Mouse (Mus musculus) CH12.LX (cell line): ENCODE results near the gene Med12. TPM values are rescaled to one million over a fixed set of nuclear protein-coding genes. Genes with fewer than 3 reads are reported as not detected.

Experiments
- DNase-seq: peaks from one replicate; pipeline ENCODE4 v3.0.0-alpha.2; 2013; ENCODE audit errors: extremely low read depth
- H3K27ac ChIP-seq: 2 replicates; pipeline ENCODE4 v1.5.1; 2012; ENCODE audit warnings: low read depth, mild to moderate bottlenecking, control low read depth, moderate library complexity; ENCODE audit not compliant: insufficient read depth
- H3K27me3 ChIP-seq: replicated peaks from 2 replicates; pipeline ENCODE3; 2012; ENCODE audit warnings: inconsistent platforms
- H3K36me3 ChIP-seq, 2 experiments: replicated peaks in 1 of 2; 2 replicates each; pipeline versions ENCODE3 to v1.6.1; 2012; ENCODE audit warnings: inconsistent platforms in 1 of 2, low read length in 1 of 2, mild to moderate bottlenecking in 1 of 2, mixed read lengths in 1 of 2, moderate library complexity in 1 of 2; ENCODE audit not compliant: control insufficient read depth in 1 of 2, insufficient read depth in 1 of 2
- H3K4me1 ChIP-seq, 2 experiments: 2 replicates each; pipeline ENCODE4 v1.6.1; 2012; ENCODE audit warnings: inconsistent platforms in 1 of 2, moderate library complexity in 1 of 2; ENCODE audit not compliant: insufficient read depth in 2 of 2, control insufficient read depth in 1 of 2
- H3K4me2 ChIP-seq: 2 replicates; pipeline ENCODE4 v1.6.1; 2012; ENCODE audit warnings: low read depth, mild to moderate bottlenecking, control low read depth; ENCODE audit not compliant: poor library complexity, insufficient read depth, severe bottlenecking
- H3K4me3 ChIP-seq, 3 experiments: fragments of 150-350 bp in 1 of 3; sonication (generic) in 1 of 3; replicated peaks in 1 of 3; 2 replicates each; pipeline versions ENCODE3 to v1.5.1; 2011 to 2012; ENCODE audit warnings: low read depth in 2 of 3, low read length in 2 of 3, mild to moderate bottlenecking in 2 of 3, moderate library complexity in 2 of 3, control low read depth in 1 of 3, improper control_type of control experiment in 1 of 3, inconsistent platforms in 1 of 3, mixed read lengths in 1 of 3; ENCODE audit not compliant: poor library complexity in 1 of 3
- H3K79me2 ChIP-seq: replicated peaks from 2 replicates; pipeline ENCODE4 v1.6.1; 2012; ENCODE audit warnings: mild to moderate bottlenecking, moderate library complexity; ENCODE audit not compliant: control insufficient read depth, poor library complexity, insufficient read depth, severe bottlenecking; ENCODE audit errors: extremely low read depth
- H3K9ac ChIP-seq: 2 replicates; pipeline ENCODE4 v1.6.1; 2012; ENCODE audit warnings: low read depth, mild to moderate bottlenecking, control low read depth, moderate library complexity; ENCODE audit not compliant: insufficient read depth
- H3K9me3 ChIP-seq: replicated peaks from 2 replicates; pipeline ENCODE3; 2012; ENCODE audit warnings: low read length, inconsistent platforms, mixed read lengths
- BHLHE40 ChIP-seq: IDR thresholded peaks from 2 replicates; pipeline ENCODE4 v1.6.1; 2011; ENCODE audit warnings: mild to moderate bottlenecking, low read depth, low read length, improper control_type of control experiment
- CHD2 ChIP-seq: IDR thresholded peaks from 2 replicates; pipeline ENCODE4 v1.6.1; 2011; ENCODE audit warnings: low read length, improper control_type of control experiment
- CTCF ChIP-seq, 2 experiments: IDR thresholded peaks in 1 of 2; conservative IDR thresholded peaks in 1 of 2; 2 replicates each; pipeline ENCODE4 v1.5.1; 2011 to 2012; ENCODE audit warnings: low read depth in 2 of 2, low read length in 2 of 2, improper control_type of control experiment in 1 of 2, inconsistent platforms in 1 of 2, mild to moderate bottlenecking in 1 of 2, moderate library complexity in 1 of 2
- ELF1 ChIP-seq: IDR thresholded peaks from 2 replicates; pipeline ENCODE4 v1.6.1; 2014; ENCODE audit warnings: low read depth, mild to moderate bottlenecking, inconsistent platforms, low read length, improper control_type of control experiment
- EP300 ChIP-seq: IDR thresholded peaks from 2 replicates; pipeline ENCODE4 v1.6.1; 2011; ENCODE audit warnings: low read length, improper control_type of control experiment
- ETS1 ChIP-seq: conservative IDR thresholded peaks from 2 replicates; pipeline ENCODE4 v1.6.1; 2012; ENCODE audit warnings: low read depth, mild to moderate bottlenecking, inconsistent platforms, low read length, improper control_type of control experiment, moderate library complexity
- GABPA ChIP-seq: IDR thresholded peaks from 2 replicates; pipeline ENCODE4 v1.6.1; 2012; ENCODE audit warnings: low read depth, low read length, improper control_type of control experiment, inconsistent platforms; ENCODE audit not compliant: insufficient replicate concordance
- HCFC1 ChIP-seq: IDR thresholded peaks from 2 replicates; pipeline ENCODE4 v1.6.1; 2012; ENCODE audit warnings: low read depth, mild to moderate bottlenecking, inconsistent platforms, low read length, improper control_type of control experiment
- IRF4 ChIP-seq: IDR thresholded peaks from 2 replicates; pipeline ENCODE4 v1.6.1; 2014; ENCODE audit warnings: low read depth, mild to moderate bottlenecking, inconsistent platforms, low read length, improper control_type of control experiment
- JUN ChIP-seq: IDR thresholded peaks from 2 replicates; pipeline ENCODE4 v1.6.1; 2011; ENCODE audit warnings: low read depth, mild to moderate bottlenecking, low read length, improper control_type of control experiment, moderate library complexity; ENCODE audit not compliant: insufficient read depth
- KAT2A ChIP-seq: IDR thresholded peaks from 2 replicates; pipeline ENCODE4 v1.6.1; 2012; ENCODE audit warnings: low read length, improper control_type of control experiment, inconsistent platforms; ENCODE audit not compliant: insufficient replicate concordance
- MAFK ChIP-seq: IDR thresholded peaks from 2 replicates; pipeline ENCODE4 v1.6.1; 2011; ENCODE audit warnings: low read length, improper control_type of control experiment; ENCODE audit not compliant: insufficient replicate concordance
- MAX ChIP-seq: IDR thresholded peaks from 2 replicates; pipeline ENCODE4 v1.6.1; 2011; ENCODE audit warnings: low read length, improper control_type of control experiment
- MEF2A ChIP-seq: IDR thresholded peaks from 2 replicates; pipeline ENCODE4 v1.6.1; 2014; ENCODE audit warnings: low read depth, mild to moderate bottlenecking, inconsistent platforms, low read length, improper control_type of control experiment, borderline replicate concordance
- MXI1 ChIP-seq: IDR thresholded peaks from 2 replicates; pipeline ENCODE4 v1.6.1; 2011; ENCODE audit warnings: mild to moderate bottlenecking, low read depth, low read length, improper control_type of control experiment
- MYC ChIP-seq: IDR thresholded peaks from 2 replicates; pipeline ENCODE4 v1.6.1; 2011; ENCODE audit warnings: low read depth, mild to moderate bottlenecking, improper control_type of control experiment, low read length
- NRF1 ChIP-seq: IDR thresholded peaks from 2 replicates; pipeline ENCODE4 v1.6.1; 2014; ENCODE audit warnings: low read depth, mild to moderate bottlenecking, inconsistent platforms, low read length, improper control_type of control experiment, moderate library complexity
- PAX5 ChIP-seq: IDR thresholded peaks from 2 replicates; pipeline ENCODE4 v1.6.1; 2012; ENCODE audit warnings: low read length, inconsistent platforms, mixed read lengths
- POLR2A ChIP-seq: IDR thresholded peaks from 2 replicates; pipeline ENCODE4 v1.6.1; 2011; ENCODE audit warnings: low read depth, mild to moderate bottlenecking, improper control_type of control experiment, low read length
- RCOR1 ChIP-seq: conservative IDR thresholded peaks from 2 replicates; pipeline ENCODE4 v1.6.1; 2012; ENCODE audit warnings: low read depth, mild to moderate bottlenecking, inconsistent platforms, low read length, improper control_type of control experiment
- SIN3A ChIP-seq: IDR thresholded peaks from 2 replicates; pipeline ENCODE4 v1.6.1; 2012; ENCODE audit warnings: low read length, improper control_type of control experiment, inconsistent platforms
- SMC3 ChIP-seq: IDR thresholded peaks from 2 replicates; pipeline ENCODE4 v1.6.1; 2011; ENCODE audit warnings: low read depth, low read length, improper control_type of control experiment
- TCF12 ChIP-seq: IDR thresholded peaks from 2 replicates; pipeline ENCODE4 v1.6.1; 2014; ENCODE audit warnings: low read depth, mild to moderate bottlenecking, inconsistent platforms, low read length, improper control_type of control experiment
- UBTF ChIP-seq: IDR thresholded peaks from 2 replicates; pipeline ENCODE4 v1.6.1; 2012; ENCODE audit warnings: low read depth, mild to moderate bottlenecking, inconsistent platforms, low read length, improper control_type of control experiment, moderate library complexity
- USF2 ChIP-seq: conservative IDR thresholded peaks from 2 replicates; pipeline ENCODE4 v1.6.1; 2011; ENCODE audit warnings: low read depth, low read length, improper control_type of control experiment
- ZC3H11A ChIP-seq: IDR thresholded peaks from 2 replicates; pipeline ENCODE4 v1.6.1; 2012; ENCODE audit warnings: low read depth, mild to moderate bottlenecking, inconsistent platforms, low read length, improper control_type of control experiment
- ZKSCAN1 ChIP-seq: IDR thresholded peaks from 2 replicates; pipeline ENCODE4 v1.6.1; 2012; ENCODE audit warnings: low read depth, inconsistent platforms, low read length, improper control_type of control experiment, borderline replicate concordance
- ZMIZ1 ChIP-seq: IDR thresholded peaks from 2 replicates; pipeline ENCODE4 v1.6.1; 2012; ENCODE audit warnings: low read depth, mild to moderate bottlenecking, inconsistent platforms, low read length, improper control_type of control experiment
- ZNF384 ChIP-seq: IDR thresholded peaks from 2 replicates; pipeline ENCODE4 v1.6.1; 2012; ENCODE audit warnings: low read depth, low read length, improper control_type of control experiment, inconsistent platforms
- dilution Hi-C: fragments of 300-500 bp; cut with MboI; formaldehyde crosslinking; loops from 2 replicates; pipeline ENCODE4 v1.14.3; 2020; ENCODE audit warnings: low sequenced_read_pairs; ENCODE audit not compliant: extremely low pct_unique_long_range_greater_than_20kb, extremely low pct_ligation_motif_present
- in situ Hi-C: fragments of 300-500 bp; cut with MboI; formaldehyde crosslinking; loops from 3 replicates; pipeline ENCODE4 v1.14.3; 2019; ENCODE audit warnings: low sequenced_read_pairs, low pct_ligation_motif_present, low pct_unique_long_range_greater_than_20kb, mixed read lengths
- polyA plus RNA-seq: library from polyadenylated mRNA; unstranded; fragments of >175 nt; gene quantifications from 2 replicates; pipeline ENCODE4 v1.2.1, GENCODE M21; 2012; ENCODE audit warnings: low read depth; ENCODE audit not compliant: insufficient read length
- total RNA-seq, 2 experiments: library from RNA; depleted of rRNA; stranded (reverse); fragments of 300-350 nt in 1 of 2; fragments of >200 nt in 1 of 2; gene quantifications; 2 replicates each; pipeline ENCODE4 v1.2.3; 2012 to 2014

The Med12 gene
- total and polyA plus RNA-seq, 3 experiments: 15.7 to 66.4 (median 40.3) TPM

DNA sequence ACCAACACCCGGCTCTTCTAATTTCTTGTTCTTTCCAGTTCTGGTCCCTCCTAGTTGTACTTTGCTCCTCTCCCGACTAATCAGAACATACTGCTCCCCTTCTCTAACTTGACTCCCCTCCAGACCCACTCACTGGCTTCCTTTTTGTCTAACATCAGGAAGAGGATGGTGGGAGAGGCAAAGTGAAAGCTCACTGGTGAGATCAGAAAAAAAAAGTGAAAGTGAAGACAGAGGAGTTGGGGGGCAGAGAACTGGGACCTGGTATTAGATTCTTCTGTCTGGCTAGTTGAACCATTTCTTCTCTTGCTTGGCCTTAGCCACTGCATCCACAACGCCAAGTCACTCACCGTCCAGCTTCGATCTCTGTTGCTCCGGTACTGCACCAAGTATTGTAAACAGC is 7.2 kb upstream of the Med12 start:
- H3K79me2 ChIP-seq: peaks cover 30% of the 10 kb centered on the region
- H3K4me3 ChIP-seq: peak overlapping the region; percentile 64 to 88 (median 82)
- peaks cover 34 to 46% of the 10 kb centered on the region in 2 experiments for H3K36me3 ChIP-seq
- peaks cover 2 to 48% of the 10 kb centered on the region in 2 experiments; a peak in 2 of 4 replicates for H3K4me1 ChIP-seq
- TF ChIP-seq NRF1 (no peak), MEF2A (no peak), ZC3H11A (no peak), POLR2A (no peak), SMC3 (no peak), BHLHE40 (no peak), TCF12 (no peak), KAT2A (no peak), UBTF (no peak), CTCF (conservative IDR thresholded peaks at IDR 0.05 in 1 of 2, IDR thresholded peaks at IDR 0.05 in 1 of 2; ENCODE audit: low read depth in 2 of 2, low read length in 2 of 2) (no peak), PAX5 (no peak)
- no peaks in the 10 kb centered on the region for H3K27me3 ChIP-seq
- dilution Hi-C loops: no loop called here
- peak overlapping the region; percentile 97 for H3K9ac ChIP-seq
- no peak for DNase-seq
- H3K9me3 ChIP-seq: no peaks in the 10 kb centered on the region
- in situ Hi-C loops: no loop called here
- H3K27ac ChIP-seq: no peak overlapping the region; the same call in 1 of the 2 replicates
- peak overlapping the region; percentile 92 for H3K4me2 ChIP-seq

DNA sequence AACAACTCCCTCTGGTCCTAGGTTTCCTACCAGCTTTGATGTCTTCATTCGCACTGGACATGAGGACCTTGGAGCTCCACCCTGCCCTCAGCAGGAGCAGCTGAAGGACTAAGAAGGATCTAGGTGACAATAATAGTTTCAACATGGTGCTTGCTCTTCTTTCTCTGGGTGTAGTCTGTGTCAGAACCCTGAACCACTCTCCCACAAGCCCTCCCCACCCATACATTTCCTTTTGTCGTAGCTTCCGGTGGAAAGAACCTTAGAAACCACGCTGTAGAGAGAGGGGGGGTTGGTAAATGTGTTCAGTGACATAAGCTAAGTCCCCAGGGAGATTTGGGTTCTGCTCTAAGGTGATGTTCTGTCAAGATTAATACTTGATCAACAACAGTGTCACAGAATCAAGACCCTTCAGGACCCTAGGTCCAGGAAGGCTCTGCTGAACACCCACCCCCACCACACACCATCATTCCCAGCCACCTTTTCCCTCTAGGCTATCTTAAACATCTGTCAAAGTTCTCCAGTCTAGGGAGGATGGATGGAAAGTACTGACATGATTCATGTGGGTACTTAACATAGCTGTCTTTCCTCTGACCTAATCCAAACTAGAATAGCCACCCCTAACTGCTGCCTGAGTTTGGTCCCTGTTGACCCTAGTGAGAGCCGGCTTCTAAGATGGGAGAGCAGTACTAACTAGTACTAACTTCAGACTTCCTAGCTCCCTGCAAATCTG is 5.6 kb upstream of the Med12 start, which contains the start of gene Il2rg:
Il2rg (minus strand) TSS at position 231 of the 730 bp plus-strand sequence.
- peak within 1 kb of the TSS; percentile 64 to 88 (median 82) for H3K4me3 ChIP-seq
- dilution Hi-C loops: no loop called here
- peaks cover 26 to 32% of the 10 kb centered on the region in 2 experiments for H3K36me3 ChIP-seq
- H3K4me2 ChIP-seq: peak within 1 kb of the TSS; percentile 92
- H3K9ac ChIP-seq: peak within 1 kb of the TSS; percentile 97
- in situ Hi-C loops: no loop called here
- no peaks in the 10 kb centered on the region for H3K27me3 ChIP-seq
- peak within 1 kb of the TSS; percentile 96 for H3K27ac ChIP-seq
- H3K9me3 ChIP-seq: no peaks in the 10 kb centered on the region
- peaks cover 28% of the 10 kb centered on the region for H3K79me2 ChIP-seq
- DNase-seq: peak; percentile 89
- H3K4me1 ChIP-seq: peaks cover 2 to 46% of the 10 kb centered on the region in 2 experiments; a peak in 2 of 4 replicates
- TF ChIP-seq CTCF (conservative IDR thresholded peaks at IDR 0.05 in 1 of 2, IDR thresholded peaks at IDR 0.05 in 1 of 2; ENCODE audit: low read depth in 2 of 2, low read length in 2 of 2): no peak
- peak; percentile 85 for TF ChIP-seq MYC
- TF ChIP-seq MAX: peak; percentile 30; the same call in 1 of the 2 replicates
- TF ChIP-seq MXI1: peak; percentile 34; the same call in 1 of the 2 replicates
- peak; percentile 51; the same call in 1 of the 2 replicates for TF ChIP-seq HCFC1
- TF ChIP-seq UBTF: no peak
- TF ChIP-seq KAT2A: 0 out of 2 replicates have a peak, but pooled peaks have one; percentile 42
- TF ChIP-seq USF2: no peak
- TF ChIP-seq ETS1: peak; percentile 75
- 0 out of 2 replicates have a peak, but pooled peaks have one; percentile 55 for TF ChIP-seq RCOR1
- no peak for TF ChIP-seq NRF1
- no peak for TF ChIP-seq ZNF384
- no peak for TF ChIP-seq ZKSCAN1
- TF ChIP-seq MAFK: no peak
- TF ChIP-seq CHD2: peak; percentile 83
- TF ChIP-seq TCF12: 0 out of 2 replicates have a peak, but pooled peaks have one; percentile 52
- TF ChIP-seq GABPA: no peak
- TF ChIP-seq PAX5: no peak
- peak; percentile 65 for TF ChIP-seq JUN
- 0 out of 2 replicates have a peak, but pooled peaks have one; percentile 18 for TF ChIP-seq BHLHE40
- TF ChIP-seq SMC3: no peak
- TF ChIP-seq SIN3A: peak; percentile 33; the same call in 1 of the 2 replicates
- TF ChIP-seq IRF4: peak; percentile 51
- 0 out of 2 replicates have a peak, but pooled peaks have one; percentile 22 for TF ChIP-seq ELF1
- TF ChIP-seq ZMIZ1: no peak
- TF ChIP-seq EP300: peak; percentile 70
